Mouse (Mus musculus) bone marrow macrophage, adult 2 months (primary cell): ENCODE data around the gene Cep19.

ENCODE experiments used
- CTCF ChIP-seq: IDR thresholded peaks from 2 replicates; pipeline ENCODE4 v1.5.1; 2012; ENCODE audit warnings: low read depth, mild to moderate bottlenecking, low read length, moderate library complexity
- POLR2A ChIP-seq: IDR thresholded peaks from 2 replicates; pipeline ENCODE4 v1.6.1; 2012; ENCODE audit warnings: mild to moderate bottlenecking, low read depth, low read length, borderline replicate concordance

DNA sequence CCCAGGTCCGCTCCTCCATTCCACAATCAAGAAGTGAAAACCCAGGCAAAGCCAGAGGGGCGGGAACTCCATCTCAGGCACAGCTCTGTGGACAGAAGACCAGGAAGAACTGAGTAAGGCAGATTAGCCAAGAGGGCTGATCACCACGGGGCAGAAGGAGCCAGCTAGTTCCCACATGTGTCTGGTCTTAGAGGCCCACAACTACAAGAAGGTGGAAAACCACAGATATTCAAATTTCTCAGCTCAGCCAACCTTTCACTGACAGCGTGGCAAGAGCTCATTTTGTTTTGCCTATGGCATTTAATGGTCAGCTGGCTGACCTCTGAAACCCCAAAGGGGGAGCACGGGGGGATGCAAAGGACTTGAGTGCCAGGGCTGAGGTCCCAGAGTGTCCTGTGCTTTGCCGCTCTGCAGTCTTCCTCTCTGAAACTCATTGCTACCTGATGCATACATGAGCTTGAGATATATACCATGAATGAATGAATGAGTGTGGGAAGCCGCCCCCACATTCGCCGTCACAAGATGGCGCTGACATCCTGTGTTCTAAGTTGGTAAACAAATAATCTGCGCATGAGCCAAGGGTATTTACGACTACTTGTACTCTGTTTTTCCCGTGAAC, 48.1 kb downstream of the Cep19 start:
- TF ChIP-seq CTCF (no peak), POLR2A (no peak)
